In genomic region chr3:138208821-138209220, GRCm38 (mm10) we compare ENCODE assay signal across 17 mouse cellular contexts.
"Had no signal": no experiment of that assay in that cellular context is flagged by ENCODE, and none has a peak within 500 bp of the region (broad histone marks: within the 10 kb centered on the region; RNA-seq: fewer than 3 reads in every experiment).

No protein-coding gene starts in this region.

- DNase-seq: cerebellum, adult 8-10 months; cerebellum, adult 9-10 months; cerebellum, adult 9-11 months; cerebellum, postnatal 10 days; cerebellum, postnatal 14 days; cerebellum, postnatal 25 days; cerebellum, postnatal 36 days; embryo, embryonic 11 days; forebrain, postnatal 0 days; gastrocnemius, adult 2 months; gastrocnemius, postnatal 10 days; gastrocnemius, postnatal 14 days; gastrocnemius, postnatal 25 days; gastrocnemius, postnatal 36 days; heart, adult 11 months; heart, adult 18-20 months; heart, adult 2 months had no signal
